Mouse (Mus musculus) left cerebral cortex, adult 9 months (tissue): ENCODE measurements around the gene Otub1.
A peak's percentile ranks its signal among the peaks of the same experiment; 100 is the strongest.

Source experiments
- DNase-seq, 2 experiments: peaks; one replicate each; pipeline ENCODE4 v3.0.0; 2022; ENCODE audit warnings: low spot score in 2 of 2

Gene Otub1

GRCm38 (mm10) chr19:7209907-7210646 lies 4.0 kb upstream of the Otub1 start:
- no peak for DNase-seq

GRCm38 (mm10) chr19:7205326-7205725 lies 790 bp downstream of the Otub1 start:
- no peak for DNase-seq

- DNase-seq: no peak
These were observed 1.2 kb downstream of the Otub1 start for GRCm38 (mm10) chr19:7204898-7205297.

GRCm38 (mm10) chr19:7200427-7200826 lies 5.7 kb downstream of the Otub1 start:
- DNase-seq: no peak

- no peak for DNase-seq
These were observed 7.0 kb downstream of the Otub1 start for GRCm38 (mm10) chr19:7199089-7199488.

- no peak for DNase-seq
These were observed 8.7 kb downstream of the Otub1 start for GRCm38 (mm10) chr19:7197445-7197844.

- no peak for DNase-seq
These were observed 9.3 kb downstream of the Otub1 start for GRCm38 (mm10) chr19:7196741-7197270.

- peak in 1 of 2 experiments; percentile 55 for DNase-seq
These were observed 10.0 kb downstream of the Otub1 start for GRCm38 (mm10) chr19:7195900-7196728.

- no peak for DNase-seq
These were observed 13.6 kb downstream of the Otub1 start for GRCm38 (mm10) chr19:7192561-7192967.

- DNase-seq: no peak
These were observed 14.5 kb downstream of the Otub1 start for GRCm38 (mm10) chr19:7191639-7192038.

- no peak for DNase-seq
These were observed 15.1 kb downstream of the Otub1 start for GRCm38 (mm10) chr19:7190986-7191385.

GRCm38 (mm10) chr19:7189026-7189425 lies 17.1 kb downstream of the Otub1 start:
- DNase-seq: no peak

GRCm38 (mm10) chr19:7187157-7187556 lies 19.0 kb downstream of the Otub1 start:
- no peak for DNase-seq

GRCm38 (mm10) chr19:7185715-7186291 lies 20.3 kb downstream of the Otub1 start:
- DNase-seq: no peak

- DNase-seq: no peak
These were observed 21.1 kb downstream of the Otub1 start for GRCm38 (mm10) chr19:7185059-7185458.

GRCm38 (mm10) chr19:7183419-7183818 lies 22.7 kb downstream of the Otub1 start:
- no peak for DNase-seq

- DNase-seq: peak in 1 of 2 experiments; percentile 62
These were observed 23.7 kb downstream of the Otub1 start for GRCm38 (mm10) chr19:7182273-7182949.

- no peak for DNase-seq
These were observed 24.6 kb downstream of the Otub1 start for GRCm38 (mm10) chr19:7181496-7181895.

GRCm38 (mm10) chr19:7180756-7181405 lies 25.2 kb downstream of the Otub1 start:
- DNase-seq: no peak

- DNase-seq: no peak
These were observed 27.2 kb downstream of the Otub1 start for GRCm38 (mm10) chr19:7178841-7179452.
